Mouse (Mus musculus): Measurements from ENCODE around the gene Gm20715. TPM values are rescaled to one million over a fixed set of nuclear protein-coding genes. Genes with fewer than 3 reads are reported as not detected.

Gm20715 gene
- polyA plus RNA-seq, 1 experiment, result 0.34 TPM

GRCm38 (mm10) chr7:6414626-6415441 lies 4.8 kb downstream of the Gm20715 start:
- no peak for TF ChIP-seq POLR2A (IDR thresholded peaks at IDR 0.05; ENCODE audit: insufficient read depth, low read length)
- peak overlapping the region; percentile 9 for H3K4me3 ChIP-seq (ENCODE audit: low read depth, low read length)

DNA sequence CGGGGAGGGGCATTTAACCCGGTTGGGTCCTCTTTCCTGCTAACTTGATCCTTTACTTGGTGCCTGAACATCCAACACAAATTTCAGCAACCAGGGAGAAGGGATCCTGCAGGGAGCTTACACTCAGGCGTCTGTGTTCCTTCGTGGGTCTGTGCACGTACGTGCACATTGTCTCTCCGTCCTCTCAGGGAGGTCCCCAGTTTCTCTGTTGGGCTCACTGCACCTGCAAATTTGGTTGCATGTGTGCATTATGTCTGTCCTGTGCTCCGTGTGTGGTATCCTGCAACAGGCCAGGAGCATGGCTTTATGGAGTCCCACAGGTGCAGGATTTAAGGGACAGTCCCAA lies 5.3 kb downstream of the Gm20715 start:
- H3K9ac ChIP-seq (ENCODE audit: low read depth, poor library complexity, severe bottlenecking), result no peak overlapping the region
- no peaks in the 10 kb centered on the region for H3K27me3 ChIP-seq (ENCODE audit: control insufficient read depth, insufficient read depth, low read length, poor library complexity, severe bottlenecking)
- no peaks in the 10 kb centered on the region for H3K36me3 ChIP-seq (ENCODE audit: control insufficient read depth, insufficient read depth, low read length, poor library complexity, severe bottlenecking)
- no peak overlapping the region for H3K4me3 ChIP-seq (ENCODE audit: low read depth, low read length)
- no peak overlapping the region for H3K27ac ChIP-seq (ENCODE audit: insufficient read depth, low read length)
- H3K9me3 ChIP-seq (replicated peaks; ENCODE audit: control insufficient read depth, insufficient read depth, low read length, poor library complexity, severe bottlenecking), result no peaks in the 10 kb centered on the region
- no peaks in the 10 kb centered on the region for H3K4me1 ChIP-seq (ENCODE audit: control insufficient read depth, insufficient read depth, low read length)
- TF ChIP-seq CTCF (IDR thresholded peaks at IDR 0.05; ENCODE audit: low read depth, low read length) (no peak), POLR2A (IDR thresholded peaks at IDR 0.05; ENCODE audit: insufficient read depth, low read length) (no peak), EP300 (IDR thresholded peaks at IDR 0.05; ENCODE audit: insufficient read depth, low read depth, low read length) (no peak)

More at GRCm38 (mm10) chr7:6414626-6415441, 4.8 kb downstream of the Gm20715 start:
- Histone ChIP-seq H3K36me3 (ENCODE audit: control insufficient read depth, insufficient read depth, low read length, poor library complexity, severe bottlenecking) (no peaks in the 10 kb centered on the region), H3K27me3 (ENCODE audit: control insufficient read depth, insufficient read depth, low read length, poor library complexity, severe bottlenecking) (no peaks in the 10 kb centered on the region), H3K4me1 (ENCODE audit: control insufficient read depth, insufficient read depth, low read length) (no peaks in the 10 kb centered on the region), H3K9ac (ENCODE audit: low read depth, poor library complexity, severe bottlenecking) (no peak overlapping the region), H3K27ac (ENCODE audit: insufficient read depth, low read length) (no peak overlapping the region), H3K9me3 (replicated peaks; ENCODE audit: control insufficient read depth, insufficient read depth, low read length, poor library complexity, severe bottlenecking) (no peaks in the 10 kb centered on the region)

DNA sequence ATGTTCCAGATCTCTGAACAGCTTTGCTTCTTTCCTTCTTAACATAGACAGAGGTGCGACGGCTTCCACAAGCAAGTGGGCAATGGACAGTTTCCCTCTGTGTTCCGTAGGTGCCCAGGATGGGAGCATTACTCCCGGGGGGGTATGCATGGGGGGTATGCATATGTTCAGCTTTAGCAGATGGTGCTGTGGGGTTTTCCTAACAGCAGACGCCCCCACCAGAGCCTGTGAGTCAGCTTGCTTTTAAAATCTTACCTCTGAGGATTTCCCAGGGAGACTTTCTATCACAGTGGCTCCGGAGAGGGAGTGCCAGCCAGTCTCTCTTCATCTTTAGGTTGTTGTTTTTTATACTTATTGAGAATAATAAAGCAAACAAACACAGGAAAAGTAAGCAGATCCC lies 9.8 kb downstream of the Gm20715 start:
- H3K9ac ChIP-seq (ENCODE audit: low read depth, poor library complexity, severe bottlenecking), result no peak overlapping the region
- H3K27ac ChIP-seq (ENCODE audit: insufficient read depth, low read length), result no peak overlapping the region
- TF ChIP-seq CTCF (IDR thresholded peaks at IDR 0.05; ENCODE audit: low read depth, low read length) (no peak), POLR2A (IDR thresholded peaks at IDR 0.05; ENCODE audit: insufficient read depth, low read length) (no peak), EP300 (IDR thresholded peaks at IDR 0.05; ENCODE audit: insufficient read depth, low read depth, low read length) (no peak)

GRCm38 (mm10) chr7:6429381-6429780 lies 19.3 kb downstream of the Gm20715 start:
- no peak overlapping the region for H3K27ac ChIP-seq (ENCODE audit: insufficient read depth, low read length)
- H3K9me3 ChIP-seq (replicated peaks; ENCODE audit: control insufficient read depth, insufficient read depth, low read length, poor library complexity, severe bottlenecking), result peaks cover 6% of the 10 kb centered on the region; the same call in 1 of the 2 replicates
- H3K36me3 ChIP-seq (ENCODE audit: control insufficient read depth, insufficient read depth, low read length, poor library complexity, severe bottlenecking), result no peaks in the 10 kb centered on the region
- no peak overlapping the region for H3K9ac ChIP-seq (ENCODE audit: low read depth, poor library complexity, severe bottlenecking)
- no peaks in the 10 kb centered on the region for H3K4me1 ChIP-seq (ENCODE audit: control insufficient read depth, insufficient read depth, low read length)
- H3K27me3 ChIP-seq (ENCODE audit: control insufficient read depth, insufficient read depth, low read length, poor library complexity, severe bottlenecking), result no peaks in the 10 kb centered on the region
- no peak for TF ChIP-seq POLR2A (IDR thresholded peaks at IDR 0.05; ENCODE audit: insufficient read depth, low read length)
- peak; percentile 10 for TF ChIP-seq CTCF (IDR thresholded peaks at IDR 0.05; ENCODE audit: low read depth, low read length)
- TF ChIP-seq EP300 (IDR thresholded peaks at IDR 0.05; ENCODE audit: insufficient read depth, low read depth, low read length), result no peak
- no peak overlapping the region for H3K4me3 ChIP-seq (ENCODE audit: low read depth, low read length)

More for the DNA sequence above, 9.8 kb downstream of the Gm20715 start:
- Histone ChIP-seq H3K4me3 (ENCODE audit: low read depth, low read length) (no peak overlapping the region), H3K36me3 (ENCODE audit: control insufficient read depth, insufficient read depth, low read length, poor library complexity, severe bottlenecking) (no peaks in the 10 kb centered on the region), H3K27me3 (ENCODE audit: control insufficient read depth, insufficient read depth, low read length, poor library complexity, severe bottlenecking) (no peaks in the 10 kb centered on the region), H3K4me1 (ENCODE audit: control insufficient read depth, insufficient read depth, low read length) (no peaks in the 10 kb centered on the region), H3K9me3 (replicated peaks; ENCODE audit: control insufficient read depth, insufficient read depth, low read length, poor library complexity, severe bottlenecking) (no peaks in the 10 kb centered on the region)

DNA sequence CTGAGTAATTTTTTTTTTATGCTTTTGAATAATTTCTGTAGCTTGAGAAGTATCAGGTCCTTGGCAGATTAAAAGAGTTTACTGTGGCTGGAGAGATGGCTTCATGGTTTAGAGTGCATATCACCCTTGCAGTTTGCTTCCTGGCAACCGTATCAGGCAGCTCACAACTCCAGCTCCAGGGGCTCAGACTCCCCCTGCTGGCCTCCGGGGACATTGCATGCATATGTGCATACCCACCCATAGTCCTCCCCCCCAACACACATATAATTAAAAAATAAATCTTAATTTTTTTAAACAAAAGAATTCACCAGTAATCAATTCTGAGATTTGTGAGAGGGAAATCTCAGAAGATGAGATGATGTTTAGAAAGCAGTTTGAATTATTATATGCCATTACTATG lies 20.3 kb downstream of the Gm20715 start:
- Histone ChIP-seq H3K9me3 (replicated peaks; ENCODE audit: control insufficient read depth, insufficient read depth, low read length, poor library complexity, severe bottlenecking) (peaks cover 6% of the 10 kb centered on the region; the same call in 1 of the 2 replicates), H3K4me1 (ENCODE audit: control insufficient read depth, insufficient read depth, low read length) (no peaks in the 10 kb centered on the region), H3K9ac (ENCODE audit: low read depth, poor library complexity, severe bottlenecking) (no peak overlapping the region), H3K4me3 (ENCODE audit: low read depth, low read length) (no peak overlapping the region), H3K36me3 (ENCODE audit: control insufficient read depth, insufficient read depth, low read length, poor library complexity, severe bottlenecking) (no peaks in the 10 kb centered on the region), H3K27me3 (ENCODE audit: control insufficient read depth, insufficient read depth, low read length, poor library complexity, severe bottlenecking) (no peaks in the 10 kb centered on the region), H3K27ac (ENCODE audit: insufficient read depth, low read length) (no peak overlapping the region)
- TF ChIP-seq CTCF (IDR thresholded peaks at IDR 0.05; ENCODE audit: low read depth, low read length) (peak; percentile 88), EP300 (IDR thresholded peaks at IDR 0.05; ENCODE audit: insufficient read depth, low read depth, low read length) (no peak), POLR2A (IDR thresholded peaks at IDR 0.05; ENCODE audit: insufficient read depth, low read length) (no peak)

DNA sequence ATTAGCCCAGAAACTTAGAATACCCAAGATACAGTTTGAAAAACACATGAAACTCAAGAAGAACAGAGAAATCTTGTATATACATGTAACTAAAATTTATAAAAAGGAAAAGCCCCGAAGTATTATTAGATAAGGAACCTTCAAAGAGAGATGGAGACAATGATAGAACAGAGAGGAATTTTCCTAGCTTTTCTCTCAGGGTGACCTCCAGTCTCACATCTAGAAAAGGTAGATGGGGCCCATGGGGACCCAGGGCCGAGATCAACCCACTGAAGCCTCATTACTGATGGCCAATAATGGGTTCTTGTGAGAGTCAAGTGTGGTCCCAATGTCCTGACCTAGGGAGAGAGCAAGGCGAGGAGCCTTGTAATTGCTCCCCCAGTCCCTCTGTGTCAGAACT lies 28.3 kb downstream of the Gm20715 start, which contains the start of gene Olfr1344:
Gene Olfr1344 (plus strand): TSS at position 301 of the 400 bp plus-strand sequence.
- H3K4me3 ChIP-seq (ENCODE audit: low read depth, low read length), result no peak within 1 kb of the TSS
- no peaks in the 10 kb centered on the region for H3K36me3 ChIP-seq (ENCODE audit: control insufficient read depth, insufficient read depth, low read length, poor library complexity, severe bottlenecking)
- no peaks in the 10 kb centered on the region for H3K9me3 ChIP-seq (replicated peaks; ENCODE audit: control insufficient read depth, insufficient read depth, low read length, poor library complexity, severe bottlenecking)
- no peaks in the 10 kb centered on the region for H3K27me3 ChIP-seq (ENCODE audit: control insufficient read depth, insufficient read depth, low read length, poor library complexity, severe bottlenecking)
- no peak for TF ChIP-seq CTCF (IDR thresholded peaks at IDR 0.05; ENCODE audit: low read depth, low read length)
- no peaks in the 10 kb centered on the region for H3K4me1 ChIP-seq (ENCODE audit: control insufficient read depth, insufficient read depth, low read length)
- H3K27ac ChIP-seq (ENCODE audit: insufficient read depth, low read length), result no peak within 1 kb of the TSS
- H3K9ac ChIP-seq (ENCODE audit: low read depth, poor library complexity, severe bottlenecking), result no peak within 1 kb of the TSS

Measured in ES-Bruce4 (cell line).